Mouse (Mus musculus): ENCODE data around the gene Fgfr2. TPM values are rescaled to one million over a fixed set of nuclear protein-coding genes. Genes with fewer than 3 reads are reported as not detected.
A peak's percentile ranks its signal among the peaks of the same experiment; 100 is the strongest.

The Fgfr2 gene
- polyA plus RNA-seq, 1 experiment = 0.17 TPM

- H3K79me2 ChIP-seq (ENCODE audit: control insufficient read depth, insufficient read depth) = no peaks in the 10 kb centered on the region
- H3K27me3 ChIP-seq (ENCODE audit: control insufficient read depth, insufficient read depth, insufficient read length) = no peaks in the 10 kb centered on the region
- H3K4me2 ChIP-seq (ENCODE audit: low read depth) = no peak overlapping the region
- H3ac ChIP-seq (ENCODE audit: control insufficient read depth, insufficient read length) = no peak overlapping the region
- H3K36me3 ChIP-seq (ENCODE audit: control insufficient read depth, insufficient read depth) = peaks cover 35% of the 10 kb centered on the region
- H3K4me3 ChIP-seq = no peak overlapping the region
- TF ChIP-seq TCF3 (IDR thresholded peaks at IDR 0.05; ENCODE audit: insufficient read length, low read depth) (no peak), POLR2AphosphoS2 (IDR thresholded peaks at IDR 0.05; ENCODE audit: insufficient read length, low read depth) (no peak), CEBPB (IDR thresholded peaks at IDR 0.05; ENCODE audit: insufficient read depth, poor library complexity, severe bottlenecking) (no peak), SRF (IDR thresholded peaks at IDR 0.05; ENCODE audit: control insufficient read depth, insufficient read length, low read depth) (no peak), USF1 (IDR thresholded peaks at IDR 0.05; ENCODE audit: low read depth) (no peak), E2F4 (IDR thresholded peaks at IDR 0.05; ENCODE audit: insufficient read depth) (no peak), REST (IDR thresholded peaks at IDR 0.05; ENCODE audit: insufficient read depth, insufficient read length) (no peak)
Observed at GRCm38 (mm10) chr7:132989839-132990238, 133.3 kb downstream of the Fgfr2 start.

DNA sequence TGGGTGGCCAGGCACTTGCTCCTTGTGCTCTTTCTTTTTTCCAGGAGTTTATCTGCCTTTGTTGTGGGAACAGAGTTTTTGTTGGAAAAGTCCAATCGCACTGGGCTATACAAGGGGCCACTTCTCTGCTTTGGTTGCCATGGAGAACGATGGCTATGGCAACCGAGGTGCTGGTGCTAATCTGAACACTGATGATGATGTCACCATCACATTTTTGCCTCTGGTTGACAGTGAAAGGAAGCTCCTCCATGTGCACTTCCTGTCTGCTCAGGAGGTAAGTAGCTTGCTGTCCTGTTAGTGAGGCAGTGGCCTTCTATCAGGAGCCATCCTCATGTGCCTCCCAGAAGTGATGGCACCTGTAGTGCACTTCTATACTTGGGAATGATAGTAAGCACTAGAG lies 140.5 kb downstream of the Fgfr2 start:
- Histone ChIP-seq H3K79me2 (ENCODE audit: control insufficient read depth, insufficient read depth) (no peaks in the 10 kb centered on the region), H3K4me3 (no peak overlapping the region), H3K4me2 (ENCODE audit: low read depth) (no peak overlapping the region), H3K36me3 (ENCODE audit: control insufficient read depth, insufficient read depth) (peaks cover 38% of the 10 kb centered on the region), H3ac (ENCODE audit: control insufficient read depth, insufficient read length) (no peak overlapping the region), H3K27me3 (ENCODE audit: control insufficient read depth, insufficient read depth, insufficient read length) (no peaks in the 10 kb centered on the region)
- TF ChIP-seq MAX (IDR thresholded peaks at IDR 0.05; ENCODE audit: low read depth) = no peak
- TF ChIP-seq POLR2AphosphoS2 (IDR thresholded peaks at IDR 0.05; ENCODE audit: insufficient read length, low read depth) = peak; percentile 55

DNA sequence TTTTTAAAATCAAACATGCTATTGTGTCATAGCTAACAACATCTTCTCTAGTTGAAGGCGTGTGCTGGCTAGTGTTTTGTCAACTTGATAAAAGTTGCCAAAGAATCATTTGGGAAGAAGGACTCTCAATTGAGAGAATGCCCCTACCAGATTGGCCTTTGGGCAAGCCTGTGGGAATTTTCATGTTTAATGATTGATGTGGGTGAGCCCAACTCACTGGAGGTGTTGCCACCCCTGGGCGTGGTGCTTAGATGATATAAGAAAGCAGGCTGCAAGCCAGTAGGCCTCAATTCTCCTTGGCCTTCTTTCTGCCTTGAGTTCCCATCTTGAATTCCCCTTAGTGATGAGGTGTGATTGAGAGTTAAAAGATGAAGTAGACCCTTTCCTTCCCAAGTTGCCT lies 145.2 kb downstream of the Fgfr2 start:
- H3K27me3 ChIP-seq (ENCODE audit: control insufficient read depth, insufficient read depth, insufficient read length) = no peaks in the 10 kb centered on the region
- no peak overlapping the region for H3K4me2 ChIP-seq (ENCODE audit: low read depth)
- H3K79me2 ChIP-seq (ENCODE audit: control insufficient read depth, insufficient read depth) = peaks cover 5% of the 10 kb centered on the region
- H3ac ChIP-seq (ENCODE audit: control insufficient read depth, insufficient read length) = no peak overlapping the region
- no peak overlapping the region for H3K4me3 ChIP-seq
- TF ChIP-seq SRF (IDR thresholded peaks at IDR 0.05; ENCODE audit: control insufficient read depth, insufficient read length, low read depth) = no peak
- no peak for TF ChIP-seq REST (IDR thresholded peaks at IDR 0.05; ENCODE audit: insufficient read depth, insufficient read length)
- TF ChIP-seq USF1 (IDR thresholded peaks at IDR 0.05; ENCODE audit: low read depth) = no peak
- TF ChIP-seq MYOG (IDR thresholded peaks at IDR 0.05; ENCODE audit: control insufficient read depth in 1 of 3, insufficient read depth in 1 of 3, insufficient read length in 2 of 3, low read depth in 2 of 3) = no peak
- TF ChIP-seq MYOD1 (IDR thresholded peaks at IDR 0.05; ENCODE audit: control insufficient read depth in 1 of 3, insufficient read length in 2 of 3, low read depth in 2 of 3) = no peak
- TF ChIP-seq POLR2AphosphoS2 (IDR thresholded peaks at IDR 0.05; ENCODE audit: insufficient read length, low read depth) = no peak
- no peak for TF ChIP-seq MAX (IDR thresholded peaks at IDR 0.05; ENCODE audit: low read depth)
- TF ChIP-seq E2F4 (IDR thresholded peaks at IDR 0.05; ENCODE audit: insufficient read depth) = no peak
- H3K36me3 ChIP-seq (ENCODE audit: control insufficient read depth, insufficient read depth) = peaks cover 11% of the 10 kb centered on the region

GRCm38 (mm10) chr7:132976079-132976478 lies 147.1 kb downstream of the Fgfr2 start:
- Histone ChIP-seq H3K27me3 (ENCODE audit: control insufficient read depth, insufficient read depth, insufficient read length) (no peaks in the 10 kb centered on the region), H3K4me2 (ENCODE audit: low read depth) (no peak overlapping the region), H3ac (ENCODE audit: control insufficient read depth, insufficient read length) (no peak overlapping the region), H3K79me2 (ENCODE audit: control insufficient read depth, insufficient read depth) (peaks cover 5% of the 10 kb centered on the region), H3K4me3 (no peak overlapping the region), H3K36me3 (ENCODE audit: control insufficient read depth, insufficient read depth) (peaks cover 6% of the 10 kb centered on the region)
- TF ChIP-seq MYOD1 (IDR thresholded peaks at IDR 0.05; ENCODE audit: control insufficient read depth in 1 of 3, insufficient read length in 2 of 3, low read depth in 2 of 3) = peak in 1 of 3 experiments; percentile 62
- no peak for TF ChIP-seq SRF (IDR thresholded peaks at IDR 0.05; ENCODE audit: control insufficient read depth, insufficient read length, low read depth)
- TF ChIP-seq TCF3 (IDR thresholded peaks at IDR 0.05; ENCODE audit: insufficient read length, low read depth) = no peak
- TF ChIP-seq MYOG (IDR thresholded peaks at IDR 0.05; ENCODE audit: control insufficient read depth in 1 of 3, insufficient read depth in 1 of 3, insufficient read length in 2 of 3, low read depth in 2 of 3) = peak in 1 of 3 experiments; percentile 62
- no peak for TF ChIP-seq USF1 (IDR thresholded peaks at IDR 0.05; ENCODE audit: low read depth)
- no peak for TF ChIP-seq TCF12 (IDR thresholded peaks at IDR 0.05; ENCODE audit: insufficient read depth, poor library complexity, severe bottlenecking)

GRCm38 (mm10) chr7:132972079-132972478 lies 151.1 kb downstream of the Fgfr2 start:
- Histone ChIP-seq H3K36me3 (ENCODE audit: control insufficient read depth, insufficient read depth) (peaks cover 14% of the 10 kb centered on the region), H3ac (ENCODE audit: control insufficient read depth, insufficient read length) (no peak overlapping the region), H3K4me3 (no peak overlapping the region), H3K79me2 (ENCODE audit: control insufficient read depth, insufficient read depth) (peaks cover 9% of the 10 kb centered on the region), H3K27me3 (ENCODE audit: control insufficient read depth, insufficient read depth, insufficient read length) (no peaks in the 10 kb centered on the region), H3K4me2 (ENCODE audit: low read depth) (no peak overlapping the region)
- TF ChIP-seq E2F4 (IDR thresholded peaks at IDR 0.05; ENCODE audit: insufficient read depth) (no peak), MAX (IDR thresholded peaks at IDR 0.05; ENCODE audit: low read depth) (no peak), TCF12 (IDR thresholded peaks at IDR 0.05; ENCODE audit: insufficient read depth, poor library complexity, severe bottlenecking) (no peak), CEBPB (IDR thresholded peaks at IDR 0.05; ENCODE audit: insufficient read depth, poor library complexity, severe bottlenecking) (no peak), POLR2A (IDR thresholded peaks at IDR 0.05; ENCODE audit: insufficient read length, low read depth) (no peak), REST (IDR thresholded peaks at IDR 0.05; ENCODE audit: insufficient read depth, insufficient read length) (no peak), USF1 (IDR thresholded peaks at IDR 0.05; ENCODE audit: low read depth) (no peak), TCF3 (IDR thresholded peaks at IDR 0.05; ENCODE audit: insufficient read length, low read depth) (no peak), POLR2AphosphoS2 (IDR thresholded peaks at IDR 0.05; ENCODE audit: insufficient read length, low read depth) (no peak), MYOD1 (IDR thresholded peaks at IDR 0.05; ENCODE audit: control insufficient read depth in 1 of 3, insufficient read length in 2 of 3, low read depth in 2 of 3) (no peak), SRF (IDR thresholded peaks at IDR 0.05; ENCODE audit: control insufficient read depth, insufficient read length, low read depth) (no peak), MYOG (IDR thresholded peaks at IDR 0.05; ENCODE audit: control insufficient read depth in 1 of 3, insufficient read depth in 1 of 3, insufficient read length in 2 of 3, low read depth in 2 of 3) (no peak)
